Mouse (Mus musculus) natural killer cell, adult 2 months (primary cell): ENCODE data around the gene Rnf214.

Experiments used
- DNase-seq, 2 experiments: peaks; one replicate each; pipeline ENCODE4 v3.0.0; 2022; ENCODE audit warnings: low spot score in 2 of 2

The Rnf214 gene

GRCm38 (mm10) chr9:45906355-45907077 is at the start of gene Rnf214, which contains the start of gene Pcsk7:
TSS of gene Rnf214 (minus strand) at chr9:45906911.
TSS of gene Pcsk7 (plus strand) at chr9:45906497.
- DNase-seq, result peak; percentile 79 to 85

GRCm38 (mm10) chr9:45955107-45955963 is 48.6 kb upstream of the Rnf214 start, which contains the start of gene Sidt2:
TSS of gene Sidt2 (minus strand) at chr9:45955258.
- peak; percentile 74 to 80 for DNase-seq

GRCm38 (mm10) chr9:45954294-45955106 is 47.8 kb upstream of the Rnf214 start:
- DNase-seq, result peak; percentile 66 to 69

GRCm38 (mm10) chr9:45953511-45954293 is 47.0 kb upstream of the Rnf214 start:
- DNase-seq, result no peak

GRCm38 (mm10) chr9:45952890-45953289 is 46.2 kb upstream of the Rnf214 start:
- no peak for DNase-seq

GRCm38 (mm10) chr9:45952057-45952456 is 45.3 kb upstream of the Rnf214 start:
- no peak for DNase-seq

GRCm38 (mm10) chr9:45946872-45947183 is 40.1 kb upstream of the Rnf214 start:
- no peak for DNase-seq

GRCm38 (mm10) chr9:45946182-45946871 is 39.6 kb upstream of the Rnf214 start:
- no peak for DNase-seq

- peak in 1 of 2 experiments; percentile 37 for DNase-seq
Observed at GRCm38 (mm10) chr9:45945721-45946120, 39.0 kb upstream of the Rnf214 start.

GRCm38 (mm10) chr9:45944506-45945400 is 38.0 kb upstream of the Rnf214 start:
- peak; percentile 92 to 93 for DNase-seq

GRCm38 (mm10) chr9:45943628-45944505 is 37.2 kb upstream of the Rnf214 start:
- no peak for DNase-seq

GRCm38 (mm10) chr9:45942916-45943315 is 36.2 kb upstream of the Rnf214 start:
- DNase-seq, result no peak

GRCm38 (mm10) chr9:45942464-45942863 is 35.8 kb upstream of the Rnf214 start:
- no peak for DNase-seq

- no peak for DNase-seq
Observed at GRCm38 (mm10) chr9:45941329-45941888, 34.7 kb upstream of the Rnf214 start.

- DNase-seq, result no peak
Observed at GRCm38 (mm10) chr9:45939794-45940193, 33.1 kb upstream of the Rnf214 start.

GRCm38 (mm10) chr9:45938952-45939637 is 32.4 kb upstream of the Rnf214 start:
- no peak for DNase-seq

GRCm38 (mm10) chr9:45938088-45938487 is 31.4 kb upstream of the Rnf214 start:
- no peak for DNase-seq

- DNase-seq, result peak; percentile 53 to 56
Observed at GRCm38 (mm10) chr9:45936883-45937282, 30.2 kb upstream of the Rnf214 start.
